Mouse (Mus musculus) neural tube, embryonic 15.5 days (tissue): Measurements from ENCODE around the gene Pin1. TPM values are rescaled to one million over a fixed set of nuclear protein-coding genes. Genes with fewer than 3 reads are reported as not detected.

Source experiments
- ATAC-seq: fragments of 200-750 bp; cut with Nextera tagmentation; 2 replicates; pipeline ENCODE4 v1.8.0; 2017; ENCODE audit warnings: mild to moderate bottlenecking, moderate TSS enrichment, moderate library complexity; ENCODE audit not compliant: low FRiP score
- H3K27ac ChIP-seq: fragments of 300-500 bp; sonication (generic); replicated peaks from 2 replicates; pipeline ENCODE4 v1.5.1; 2015; ENCODE audit warnings: mild to moderate bottlenecking, inconsistent platforms
- H3K27me3 ChIP-seq: fragments of 300-500 bp; sonication (generic); replicated peaks from 2 replicates; pipeline ENCODE4 v1.6.1; 2015; ENCODE audit warnings: inconsistent platforms
- H3K36me3 ChIP-seq: fragments of 300-500 bp; sonication (generic); 2 replicates; pipeline ENCODE4 v1.6.1; 2015; ENCODE audit warnings: inconsistent platforms
- H3K4me1 ChIP-seq: fragments of 300-500 bp; sonication (generic); 2 replicates; pipeline ENCODE4 v1.6.1; 2015; ENCODE audit warnings: inconsistent platforms
- H3K4me2 ChIP-seq: fragments of 300-500 bp; sonication (generic); 2 replicates; pipeline ENCODE4 v1.6.1; 2015; ENCODE audit warnings: inconsistent platforms, mild to moderate bottlenecking, moderate library complexity
- H3K4me3 ChIP-seq: fragments of 300-500 bp; sonication (generic); replicated peaks from 2 replicates; pipeline ENCODE4 v1.5.1; 2015; ENCODE audit warnings: mild to moderate bottlenecking, inconsistent platforms
- H3K9ac ChIP-seq: fragments of 300-500 bp; sonication (generic); replicated peaks from 2 replicates; pipeline ENCODE4 v1.6.1; 2015; ENCODE audit warnings: mild to moderate bottlenecking, inconsistent platforms
- H3K9me3 ChIP-seq: fragments of 300-500 bp; sonication (generic); replicated peaks from 2 replicates; pipeline ENCODE4 v1.6.1; 2016; ENCODE audit warnings: inconsistent platforms
- WGBS: fragments of 180-500 bp; shearing (Covaris S2); methylation state at CpG from one replicate; pipeline ENCODE4 v1.1.7; 2015; ENCODE audit warnings: mixed read lengths; 5-methylcytosine and 5-hydroxymethylcytosine counted together
- polyA plus RNA-seq: library from polyadenylated mRNA; unstranded; fragments of >200 nt; fragmentation: Nextera tagmentation; extraction: Ambion mirVana; gene quantifications from 2 replicates; pipeline ENCODE4 v1.2.1, GENCODE M21; 2015

Gene Pin1
- polyA plus RNA-seq, 1 experiment from 2014 or later, result 71.6 TPM

GRCm38 (mm10) chr9:20639486-20639885 is 12.4 kb upstream of the Pin1 start:
- H3K27ac ChIP-seq, result no peak overlapping the region
- WGBS, result 92% methylated on average over 4 of the region's 4 CpGs

GRCm38 (mm10) chr9:20641501-20641900 is 10.4 kb upstream of the Pin1 start:
- 28% methylated on average over 6 of the region's 6 CpGs for WGBS
- no peak for ATAC-seq
- H3K4me1 ChIP-seq, result peaks cover 49% of the 10 kb centered on the region

More at GRCm38 (mm10) chr9:20639486-20639885, 12.4 kb upstream of the Pin1 start:
- ATAC-seq, result no peak
- Histone ChIP-seq H3K9me3 (no peaks in the 10 kb centered on the region), H3K4me3 (no peak overlapping the region), H3K4me2 (no peak overlapping the region), H3K4me1 (peaks cover 34% of the 10 kb centered on the region), H3K27me3 (no peaks in the 10 kb centered on the region), H3K9ac (no peak overlapping the region), H3K36me3 (peaks cover 26% of the 10 kb centered on the region)

GRCm38 (mm10) chr9:20642101-20642895 is 9.6 kb upstream of the Pin1 start, which contains the start of gene Ubl5:
Ubl5 (plus strand) TSS chr9:20642878.
- under 1% methylated on average over 51 of the region's 51 CpGs for WGBS

More at GRCm38 (mm10) chr9:20641501-20641900, 10.4 kb upstream of the Pin1 start:
- Histone ChIP-seq H3K36me3 (peaks cover 27% of the 10 kb centered on the region), H3K9me3 (no peaks in the 10 kb centered on the region), H3K27me3 (no peaks in the 10 kb centered on the region), H3K4me3 (peak overlapping the region; percentile 90), H3K27ac (peak overlapping the region; percentile 94), H3K4me2 (peak overlapping the region; percentile 98), H3K9ac (peak overlapping the region; percentile 81)

GRCm38 (mm10) chr9:20642896-20643466 is 8.9 kb upstream of the Pin1 start:
- Histone ChIP-seq H3K4me1 (peaks cover 53% of the 10 kb centered on the region), H3K4me3 (peak overlapping the region; percentile 90), H3K4me2 (peak overlapping the region; percentile 98), H3K9ac (peak overlapping the region; percentile 81), H3K36me3 (peaks cover 30% of the 10 kb centered on the region), H3K27me3 (no peaks in the 10 kb centered on the region), H3K9me3 (no peaks in the 10 kb centered on the region), H3K27ac (peak overlapping the region; percentile 94)
- ATAC-seq, result peak; percentile 84
- WGBS, result 0% methylated on average over 30 of the region's 30 CpGs

More at GRCm38 (mm10) chr9:20642101-20642895, 9.6 kb upstream of the Pin1 start, which contains the start of gene Ubl5:
- peak; percentile 91 for ATAC-seq
- Histone ChIP-seq H3K36me3 (peaks cover 28% of the 10 kb centered on the region), H3K27ac (peak within 1 kb of the TSS; percentile 94), H3K4me1 (peaks cover 53% of the 10 kb centered on the region), H3K4me3 (peak within 1 kb of the TSS; percentile 90), H3K9me3 (no peaks in the 10 kb centered on the region), H3K9ac (peak within 1 kb of the TSS; percentile 81), H3K4me2 (peak within 1 kb of the TSS; percentile 98), H3K27me3 (no peaks in the 10 kb centered on the region)

- 9% methylated on average over 13 of the region's 13 CpGs for WGBS
- H3K4me3 ChIP-seq, result peak overlapping the region; percentile 90
- no peak for ATAC-seq
- peak overlapping the region; percentile 98 for H3K4me2 ChIP-seq
- peaks cover 24% of the 10 kb centered on the region for H3K36me3 ChIP-seq
- H3K9ac ChIP-seq, result peak overlapping the region; percentile 81
- H3K4me1 ChIP-seq, result peaks cover 49% of the 10 kb centered on the region
- no peaks in the 10 kb centered on the region for H3K27me3 ChIP-seq
- H3K9me3 ChIP-seq, result no peaks in the 10 kb centered on the region
- peak overlapping the region; percentile 94 for H3K27ac ChIP-seq
These were observed 8.1 kb upstream of the Pin1 start for GRCm38 (mm10) chr9:20643781-20644180.

GRCm38 (mm10) chr9:20644360-20645081 is 7.4 kb upstream of the Pin1 start, which contains the start of gene Fbxl12:
Fbxl12 (minus strand) TSS chr9:20644767.
- peaks cover 25% of the 10 kb centered on the region for H3K36me3 ChIP-seq
- H3K27me3 ChIP-seq, result no peaks in the 10 kb centered on the region
- H3K4me1 ChIP-seq, result peaks cover 49% of the 10 kb centered on the region
- no peaks in the 10 kb centered on the region for H3K9me3 ChIP-seq
- peak within 1 kb of the TSS; percentile 98 for H3K4me2 ChIP-seq
- H3K4me3 ChIP-seq, result peak within 1 kb of the TSS; percentile 90
- H3K27ac ChIP-seq, result peak within 1 kb of the TSS; percentile 94
- under 1% methylated on average over 43 of the region's 43 CpGs for WGBS
- H3K9ac ChIP-seq, result peak within 1 kb of the TSS; percentile 81
- 0 out of 2 replicates have a peak, but pooled peaks have one; percentile 25 for ATAC-seq

- ATAC-seq, result no peak
- Histone ChIP-seq H3K27me3 (no peaks in the 10 kb centered on the region), H3K9me3 (no peaks in the 10 kb centered on the region), H3K4me2 (peak overlapping the region; percentile 98), H3K9ac (peak overlapping the region; percentile 81), H3K36me3 (peaks cover 25% of the 10 kb centered on the region), H3K27ac (peak overlapping the region; percentile 94), H3K4me1 (peaks cover 44% of the 10 kb centered on the region), H3K4me3 (peak overlapping the region; percentile 90)
- 6% methylated on average over 17 of the region's 17 CpGs for WGBS
These were observed 6.8 kb upstream of the Pin1 start for GRCm38 (mm10) chr9:20645121-20645520.

GRCm38 (mm10) chr9:20652260-20652658 is 364 bp downstream of the Pin1 start:
- Histone ChIP-seq H3K9me3 (no peaks in the 10 kb centered on the region), H3K27me3 (no peaks in the 10 kb centered on the region), H3K27ac (peak overlapping the region; percentile 72), H3K4me3 (peak overlapping the region; percentile 97), H3K4me1 (peaks cover 46% of the 10 kb centered on the region), H3K4me2 (peak overlapping the region; percentile 82), H3K9ac (peak overlapping the region; percentile 87), H3K36me3 (peaks cover 39% of the 10 kb centered on the region)
- WGBS, result 0% methylated on average over 25 of the region's 25 CpGs
- ATAC-seq, result peak; percentile 43

GRCm38 (mm10) chr9:20653859-20654258 is 2.0 kb downstream of the Pin1 start:
- H3K9me3 ChIP-seq, result no peaks in the 10 kb centered on the region
- no peak overlapping the region for H3K9ac ChIP-seq
- H3K4me3 ChIP-seq, result no peak overlapping the region
- H3K4me1 ChIP-seq, result peaks cover 48% of the 10 kb centered on the region
- no peaks in the 10 kb centered on the region for H3K27me3 ChIP-seq
- H3K27ac ChIP-seq, result no peak overlapping the region
- H3K4me2 ChIP-seq, result peak overlapping the region; percentile 82; the same call in 1 of the 2 replicates
- peaks cover 37% of the 10 kb centered on the region for H3K36me3 ChIP-seq
- WGBS, result 92% methylated on average over 3 of the region's 3 CpGs
- ATAC-seq, result no peak

GRCm38 (mm10) chr9:20657546-20657945 is 5.7 kb downstream of the Pin1 start:
- Histone ChIP-seq H3K27me3 (no peaks in the 10 kb centered on the region), H3K4me2 (no peak overlapping the region), H3K4me3 (no peak overlapping the region), H3K9ac (no peak overlapping the region), H3K27ac (no peak overlapping the region), H3K4me1 (peaks cover 45% of the 10 kb centered on the region), H3K9me3 (no peaks in the 10 kb centered on the region), H3K36me3 (peaks cover 64% of the 10 kb centered on the region)
- 82% methylated on average over 3 of the region's 3 CpGs for WGBS
- no peak for ATAC-seq

- Histone ChIP-seq H3K36me3 (peaks cover 47% of the 10 kb centered on the region), H3K9ac (peak overlapping the region; percentile 20; the same call in 1 of the 2 replicates), H3K4me3 (no peak overlapping the region), H3K27me3 (no peaks in the 10 kb centered on the region), H3K4me2 (no peak overlapping the region), H3K4me1 (peaks cover 51% of the 10 kb centered on the region), H3K27ac (peak overlapping the region; percentile 83), H3K9me3 (no peaks in the 10 kb centered on the region)
- WGBS, result 33% methylated on average over 3 of the region's 3 CpGs
- no peak for ATAC-seq
These were observed 10.4 kb downstream of the Pin1 start for GRCm38 (mm10) chr9:20662325-20662724.
